Mouse (Mus musculus): ENCODE results near the gene Ccdc92b.

- TF ChIP-seq CTCF (IDR thresholded peaks at IDR 0.05; ENCODE audit: insufficient read depth, low read depth, low read length) = no peak
- no peak for TF ChIP-seq POLR2A (IDR thresholded peaks at IDR 0.05; ENCODE audit: insufficient read depth, low read depth, low read length)
These were observed 42.3 kb upstream of the Ccdc92b start for GRCm38 (mm10) chr11:74577068-74577467.

Data from olfactory bulb, adult 2 months (tissue).